Mouse (Mus musculus): Measurements from ENCODE around the gene A630001G21Rik. TPM values are rescaled to one million over a fixed set of nuclear protein-coding genes. Genes with fewer than 3 reads are reported as not detected.

Gene A630001G21Rik
- polyA plus RNA-seq, 1 experiment from 2014 or later, result 0.94 TPM

DNA sequence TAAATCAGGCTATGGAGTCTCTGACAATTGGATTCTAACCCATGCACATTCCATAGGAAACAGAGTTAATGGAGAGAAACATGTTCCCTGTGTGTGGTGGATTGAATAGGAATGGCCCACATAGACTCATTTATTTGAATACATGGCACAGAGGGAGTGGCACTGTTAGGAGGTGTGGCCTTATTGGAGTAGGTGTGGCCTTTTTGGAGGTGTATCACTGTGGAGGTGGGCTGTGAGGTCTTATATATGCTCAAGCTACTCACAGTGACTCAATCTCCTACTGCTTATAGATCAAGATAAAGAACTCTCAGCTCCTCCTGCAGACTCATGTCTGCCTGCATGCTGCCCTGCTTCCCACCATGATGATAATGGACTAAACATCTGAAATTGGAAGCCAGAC is 63.9 kb downstream of the A630001G21Rik start:
- ATAC-seq (ENCODE audit: insufficient read depth, low FRiP score, low TSS enrichment), result no peak
- no peaks in the 10 kb centered on the region for H3K9me3 ChIP-seq (ENCODE audit: control insufficient read depth, low read length)
- no peak overlapping the region for H3K27ac ChIP-seq (ENCODE audit: low read depth, low read length)
- no peak overlapping the region for H3K9ac ChIP-seq (ENCODE audit: low read length)
- no peaks in the 10 kb centered on the region for H3K36me3 ChIP-seq (ENCODE audit: control insufficient read depth, insufficient read depth, low read length)
- H3K4me2 ChIP-seq (ENCODE audit: low read depth), result no peak overlapping the region
- DNase-seq (ENCODE audit: low spot score), result no peak
- H3K27me3 ChIP-seq (ENCODE audit: control insufficient read depth, insufficient read depth, low read length), result no peaks in the 10 kb centered on the region
- H3K4me1 ChIP-seq (ENCODE audit: control insufficient read depth, insufficient read depth, low read length), result no peaks in the 10 kb centered on the region
- no peak overlapping the region for H3K4me3 ChIP-seq (ENCODE audit: low read depth, low read length)

DNA sequence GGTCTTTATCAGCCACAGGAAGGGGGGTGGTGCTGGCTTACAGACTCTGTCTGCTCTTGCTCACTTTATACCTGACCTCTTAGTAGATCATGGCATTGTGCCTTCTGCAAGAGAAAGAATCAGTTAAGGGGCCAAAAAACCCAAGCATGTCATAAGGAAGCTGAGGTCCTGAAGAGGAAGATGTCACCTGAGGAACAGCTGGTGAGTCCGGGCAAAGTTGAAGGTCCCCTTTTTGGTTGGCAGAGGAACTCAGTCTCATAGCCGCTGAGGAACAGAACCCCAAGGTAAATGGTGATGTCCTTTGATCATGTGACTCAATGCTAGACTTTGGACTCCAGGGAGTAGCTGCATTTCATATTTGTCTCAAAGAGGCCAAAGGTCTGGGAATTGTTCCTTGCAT is 71.7 kb downstream of the A630001G21Rik start:
- no peaks in the 10 kb centered on the region for H3K9me3 ChIP-seq (ENCODE audit: control insufficient read depth, low read length)
- no peaks in the 10 kb centered on the region for H3K36me3 ChIP-seq (ENCODE audit: control insufficient read depth, insufficient read depth, low read length)
- WGBS, result 85% methylated on average over 2 of the region's 2 CpGs
- no peak overlapping the region for H3K4me3 ChIP-seq (ENCODE audit: low read depth, low read length)
- H3K4me2 ChIP-seq (ENCODE audit: low read depth), result no peak overlapping the region
- no peaks in the 10 kb centered on the region for H3K4me1 ChIP-seq (ENCODE audit: control insufficient read depth, insufficient read depth, low read length)
- no peak overlapping the region for H3K27ac ChIP-seq (ENCODE audit: low read depth, low read length)
- H3K27me3 ChIP-seq (ENCODE audit: control insufficient read depth, insufficient read depth, low read length), result no peaks in the 10 kb centered on the region
- H3K9ac ChIP-seq (ENCODE audit: low read length), result no peak overlapping the region
- no peak for DNase-seq (ENCODE audit: low spot score)
- no peak for ATAC-seq (ENCODE audit: insufficient read depth, low FRiP score, low TSS enrichment)

DNA sequence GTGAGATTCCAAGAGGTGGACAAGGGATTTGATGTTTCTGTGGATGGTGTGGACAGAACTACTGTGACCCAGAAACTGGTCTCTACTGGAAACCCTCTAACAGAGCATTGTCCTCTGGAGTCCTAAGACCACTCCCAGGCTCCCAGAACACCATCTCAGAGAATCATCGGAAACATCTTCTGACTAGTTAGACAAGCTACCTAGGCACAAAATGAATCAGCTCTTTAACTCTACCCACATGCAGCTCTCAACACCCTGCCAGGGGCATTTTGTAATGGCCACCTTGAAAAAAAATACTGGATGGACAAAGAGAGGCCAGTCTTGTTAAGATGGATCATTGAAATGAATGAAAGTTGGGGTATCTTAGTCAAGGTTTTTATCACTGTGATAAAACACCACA is 72.9 kb downstream of the A630001G21Rik start:
- ATAC-seq (ENCODE audit: insufficient read depth, low FRiP score, low TSS enrichment) (no peak), DNase-seq (ENCODE audit: low spot score) (no peak)
- 94% methylated on average over 1 of the region's 1 CpGs for WGBS
- no peak overlapping the region for H3K27ac ChIP-seq (ENCODE audit: low read depth, low read length)
- H3K9me3 ChIP-seq (ENCODE audit: control insufficient read depth, low read length), result no peaks in the 10 kb centered on the region
- no peak overlapping the region for H3K9ac ChIP-seq (ENCODE audit: low read length)
- H3K36me3 ChIP-seq (ENCODE audit: control insufficient read depth, insufficient read depth, low read length), result no peaks in the 10 kb centered on the region
- no peak overlapping the region for H3K4me3 ChIP-seq (ENCODE audit: low read depth, low read length)
- no peaks in the 10 kb centered on the region for H3K27me3 ChIP-seq (ENCODE audit: control insufficient read depth, insufficient read depth, low read length)
- H3K4me1 ChIP-seq (ENCODE audit: control insufficient read depth, insufficient read depth, low read length), result no peaks in the 10 kb centered on the region
- H3K4me2 ChIP-seq (ENCODE audit: low read depth), result no peak overlapping the region

DNA sequence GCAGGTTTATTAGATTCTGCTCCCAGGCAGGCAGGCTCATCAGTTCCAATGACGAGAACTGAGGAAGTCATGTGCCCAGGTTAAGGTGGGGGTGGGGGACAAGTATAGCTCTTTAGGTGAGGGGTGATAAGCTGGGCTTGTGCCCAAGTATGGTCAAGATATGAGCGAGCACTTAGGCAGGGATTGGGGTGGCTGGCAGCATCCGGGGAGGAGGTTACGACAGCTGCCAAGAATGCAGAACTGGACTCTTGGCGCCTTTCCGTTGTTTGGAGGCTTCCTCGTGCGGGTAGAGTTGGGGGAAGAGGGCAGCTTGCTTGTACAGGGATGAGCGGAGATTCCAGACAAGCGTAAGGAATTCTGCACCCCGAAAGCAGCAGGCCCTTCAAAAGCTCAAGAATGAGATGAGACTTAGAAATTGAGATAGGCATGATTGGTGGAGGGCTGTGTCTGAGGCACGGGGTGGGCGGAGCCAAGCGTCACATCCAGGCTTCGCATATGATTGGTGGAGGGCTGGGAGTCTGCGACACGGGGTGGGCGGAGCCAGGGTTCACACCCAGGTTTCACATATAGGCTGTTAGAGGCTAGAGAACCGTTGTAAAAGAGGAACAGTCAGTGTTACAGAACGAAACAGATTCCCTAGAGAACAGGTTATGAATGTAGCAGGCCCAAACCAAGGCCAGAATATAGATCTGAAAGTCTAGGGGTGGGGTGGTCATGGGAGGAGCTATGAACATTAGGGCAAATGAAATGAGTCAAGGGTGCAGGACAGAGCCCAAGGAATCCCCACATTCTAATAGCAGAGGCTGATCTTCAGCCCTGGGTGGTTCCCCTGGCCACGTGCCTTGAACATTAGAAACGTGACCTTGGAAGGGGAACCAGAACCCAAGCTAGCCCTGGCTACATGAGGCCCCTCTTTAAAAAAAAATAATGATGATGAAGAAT is 74.9 kb downstream of the A630001G21Rik start:
- Histone ChIP-seq H3K27me3 (ENCODE audit: control insufficient read depth, insufficient read depth, low read length) (no peaks in the 10 kb centered on the region), H3K9ac (ENCODE audit: low read length) (peak overlapping the region; percentile 12; the same call in 1 of the 2 replicates), H3K27ac (ENCODE audit: low read depth, low read length) (no peak overlapping the region), H3K4me3 (ENCODE audit: low read depth, low read length) (peak overlapping the region; percentile 24), H3K9me3 (ENCODE audit: control insufficient read depth, low read length) (no peaks in the 10 kb centered on the region), H3K4me1 (ENCODE audit: control insufficient read depth, insufficient read depth, low read length) (no peaks in the 10 kb centered on the region), H3K36me3 (ENCODE audit: control insufficient read depth, insufficient read depth, low read length) (no peaks in the 10 kb centered on the region), H3K4me2 (ENCODE audit: low read depth) (peak overlapping the region; percentile 35)
- ATAC-seq (ENCODE audit: insufficient read depth, low FRiP score, low TSS enrichment) (peak; percentile 97), DNase-seq (ENCODE audit: low spot score) (peak; percentile 83)
- WGBS, result 22% methylated on average over 22 of the region's 22 CpGs

DNA sequence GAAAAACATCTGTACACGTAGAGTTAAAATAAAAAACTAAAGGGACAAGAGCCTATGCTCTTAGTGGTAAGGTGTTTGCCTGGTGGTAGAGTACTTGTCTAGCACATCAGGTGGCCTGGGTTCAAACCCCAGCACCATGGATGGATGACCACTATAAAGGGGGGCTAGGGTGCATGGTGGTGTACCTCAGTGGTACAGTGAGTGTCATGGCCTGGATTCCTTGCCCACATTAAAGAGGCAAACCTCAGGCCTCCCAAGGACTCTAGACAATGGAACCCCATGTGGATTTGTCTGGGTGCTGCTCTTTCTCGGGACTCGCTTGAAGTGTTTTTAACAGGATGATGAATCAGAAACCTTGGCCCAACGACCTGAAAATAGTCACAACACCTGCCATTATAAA is 75.9 kb downstream of the A630001G21Rik start:
- 80% methylated on average over 4 of the region's 4 CpGs for WGBS
- no peak overlapping the region for H3K4me2 ChIP-seq (ENCODE audit: low read depth)
- H3K36me3 ChIP-seq (ENCODE audit: control insufficient read depth, insufficient read depth, low read length), result no peaks in the 10 kb centered on the region
- no peak overlapping the region for H3K27ac ChIP-seq (ENCODE audit: low read depth, low read length)
- no peaks in the 10 kb centered on the region for H3K4me1 ChIP-seq (ENCODE audit: control insufficient read depth, insufficient read depth, low read length)
- H3K4me3 ChIP-seq (ENCODE audit: low read depth, low read length), result no peak overlapping the region
- no peaks in the 10 kb centered on the region for H3K9me3 ChIP-seq (ENCODE audit: control insufficient read depth, low read length)
- H3K27me3 ChIP-seq (ENCODE audit: control insufficient read depth, insufficient read depth, low read length), result no peaks in the 10 kb centered on the region
- no peak for ATAC-seq (ENCODE audit: insufficient read depth, low FRiP score, low TSS enrichment)
- H3K9ac ChIP-seq (ENCODE audit: low read length), result no peak overlapping the region
- DNase-seq (ENCODE audit: low spot score), result no peak

DNA sequence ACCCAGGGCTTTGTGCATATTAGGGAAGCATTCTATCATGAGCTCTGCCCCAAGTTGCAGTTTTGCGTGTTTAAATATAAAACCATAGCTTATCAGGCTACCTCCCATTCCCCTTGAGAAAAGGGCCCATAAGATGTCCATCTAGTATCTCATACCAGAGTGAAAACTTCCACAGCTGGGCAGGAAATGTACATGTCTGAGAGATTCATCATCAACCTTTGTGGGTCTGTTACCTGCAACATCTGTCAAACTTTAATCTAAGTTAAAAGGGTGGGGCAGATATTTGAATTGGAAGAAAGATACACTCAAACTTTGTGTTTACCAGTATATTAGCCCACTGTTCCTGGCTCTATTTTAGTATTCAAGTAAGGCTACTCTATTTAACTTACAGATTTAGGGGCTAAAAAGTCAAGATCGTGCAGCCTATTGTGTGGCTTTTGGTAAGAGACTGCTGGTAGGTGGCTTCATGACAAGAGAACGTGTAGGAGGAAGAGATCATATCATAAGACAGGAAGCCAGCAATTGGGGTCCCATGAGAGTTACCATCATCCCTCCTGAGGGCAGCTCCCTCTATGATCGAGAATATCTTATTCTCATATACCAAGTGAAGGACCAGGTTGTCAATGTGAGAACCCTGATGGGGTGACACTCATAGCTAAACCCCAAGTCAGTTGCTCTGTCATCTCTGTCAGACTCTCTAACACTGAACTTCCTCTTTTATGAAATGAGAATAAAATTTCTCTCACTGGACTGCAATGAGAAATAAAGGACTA is 80.5 kb downstream of the A630001G21Rik start:
- 89% methylated on average over 4 of the region's 4 CpGs for WGBS
- Histone ChIP-seq H3K27ac (ENCODE audit: low read depth, low read length) (no peak overlapping the region), H3K36me3 (ENCODE audit: control insufficient read depth, insufficient read depth, low read length) (no peaks in the 10 kb centered on the region), H3K27me3 (ENCODE audit: control insufficient read depth, insufficient read depth, low read length) (no peaks in the 10 kb centered on the region), H3K9ac (ENCODE audit: low read length) (no peak overlapping the region), H3K9me3 (ENCODE audit: control insufficient read depth, low read length) (no peaks in the 10 kb centered on the region), H3K4me2 (ENCODE audit: low read depth) (no peak overlapping the region), H3K4me3 (ENCODE audit: low read depth, low read length) (no peak overlapping the region), H3K4me1 (ENCODE audit: control insufficient read depth, insufficient read depth, low read length) (no peaks in the 10 kb centered on the region)
- no peak for ATAC-seq (ENCODE audit: insufficient read depth, low FRiP score, low TSS enrichment)
- no peak for DNase-seq (ENCODE audit: low spot score)

DNA sequence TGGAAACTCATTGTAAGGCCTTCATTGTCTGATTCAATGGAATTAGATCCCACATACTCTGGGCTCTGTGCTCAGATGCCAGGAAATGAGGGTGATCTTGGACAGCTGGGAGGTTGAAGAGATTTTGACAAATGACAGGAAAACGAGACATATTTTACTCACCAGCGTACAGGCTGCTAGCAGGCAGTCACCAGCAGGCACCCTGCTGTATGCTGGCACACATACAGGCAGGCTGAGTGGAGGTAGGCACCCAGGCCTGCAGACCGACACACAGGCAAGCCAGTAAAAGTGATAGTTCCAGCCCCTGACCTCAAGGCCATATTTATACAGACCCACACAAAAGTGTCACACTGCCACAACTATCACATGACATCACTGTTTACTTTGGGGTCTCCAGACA is 82.8 kb downstream of the A630001G21Rik start:
- H3K9ac ChIP-seq (ENCODE audit: low read length), result no peak overlapping the region
- no peak overlapping the region for H3K4me2 ChIP-seq (ENCODE audit: low read depth)
- no peaks in the 10 kb centered on the region for H3K27me3 ChIP-seq (ENCODE audit: control insufficient read depth, insufficient read depth, low read length)
- WGBS, result 73% methylated on average over 3 of the region's 3 CpGs
- H3K4me1 ChIP-seq (ENCODE audit: control insufficient read depth, insufficient read depth, low read length), result no peaks in the 10 kb centered on the region
- ATAC-seq (ENCODE audit: insufficient read depth, low FRiP score, low TSS enrichment) (no peak), DNase-seq (ENCODE audit: low spot score) (no peak)
- H3K4me3 ChIP-seq (ENCODE audit: low read depth, low read length), result no peak overlapping the region
- no peaks in the 10 kb centered on the region for H3K9me3 ChIP-seq (ENCODE audit: control insufficient read depth, low read length)
- H3K27ac ChIP-seq (ENCODE audit: low read depth, low read length), result no peak overlapping the region
- H3K36me3 ChIP-seq (ENCODE audit: control insufficient read depth, insufficient read depth, low read length), result no peaks in the 10 kb centered on the region

DNA sequence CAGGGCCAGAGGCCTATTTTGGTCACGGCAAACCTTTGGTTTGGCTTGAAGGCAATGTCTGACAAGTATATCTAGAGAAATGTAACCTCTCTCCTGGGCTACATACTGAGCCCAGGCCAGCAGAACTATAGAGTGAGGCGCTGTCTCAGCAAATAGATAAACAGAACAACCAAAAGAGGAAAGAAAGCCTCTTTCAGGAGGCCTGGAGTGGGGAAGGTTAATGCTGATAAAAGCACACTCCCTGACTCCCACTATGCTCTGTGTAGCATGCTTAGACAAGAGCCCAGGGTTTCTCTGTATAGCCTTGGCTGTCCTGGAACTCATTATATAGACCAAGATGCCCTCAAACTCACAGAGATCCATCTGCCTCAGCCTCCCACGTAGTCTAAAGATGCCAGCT is 85.2 kb downstream of the A630001G21Rik start:
- Histone ChIP-seq H3K4me3 (ENCODE audit: low read depth, low read length) (no peak overlapping the region), H3K27me3 (ENCODE audit: control insufficient read depth, insufficient read depth, low read length) (no peaks in the 10 kb centered on the region), H3K9ac (ENCODE audit: low read length) (no peak overlapping the region), H3K27ac (ENCODE audit: low read depth, low read length) (no peak overlapping the region), H3K36me3 (ENCODE audit: control insufficient read depth, insufficient read depth, low read length) (no peaks in the 10 kb centered on the region), H3K9me3 (ENCODE audit: control insufficient read depth, low read length) (no peaks in the 10 kb centered on the region), H3K4me1 (ENCODE audit: control insufficient read depth, insufficient read depth, low read length) (no peaks in the 10 kb centered on the region), H3K4me2 (ENCODE audit: low read depth) (no peak overlapping the region)
- ATAC-seq (ENCODE audit: insufficient read depth, low FRiP score, low TSS enrichment) (no peak), DNase-seq (ENCODE audit: low spot score) (no peak)
- 73% methylated on average over 3 of the region's 3 CpGs for WGBS

Data from neural tube, embryonic 11.5 days (tissue).